Mouse (Mus musculus) kidney, postnatal 36 days (tissue): ENCODE results near the gene 1700023F06Rik.
"Not testable (repeated sequence)": the region's sequence is repeated elsewhere in the genome, so short reads cannot be mapped to it uniquely, and the experiment has no call there.

ENCODE experiments used
- DNase-seq, 2 experiments: peaks; one replicate each; pipeline ENCODE4 v3.0.0; 2021 to 2022; ENCODE audit warnings: mixed read lengths in 2 of 2

Gene 1700023F06Rik

DNA sequence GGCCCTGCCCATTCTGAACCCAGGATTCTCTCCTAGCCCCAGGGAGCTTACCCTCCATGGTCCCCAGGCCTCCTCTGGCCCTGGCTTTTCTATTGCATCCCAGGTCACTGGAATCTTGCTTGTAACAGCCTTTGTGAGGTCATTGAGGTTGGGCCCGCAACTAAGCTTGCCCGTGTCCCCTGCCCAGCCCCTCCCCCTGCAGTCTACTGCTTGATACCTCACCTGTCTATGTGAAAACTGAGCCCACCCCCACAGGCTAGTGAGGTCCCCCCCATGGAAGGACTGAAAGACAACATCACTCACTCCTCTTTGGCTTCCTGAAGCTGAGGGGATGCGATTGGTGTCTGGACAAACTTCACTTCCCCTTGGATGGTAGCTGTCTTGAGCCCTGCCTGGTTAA, at the start of gene 1700023F06Rik:
TSS of gene 1700023F06Rik (minus strand) at position 101 of the 400 bp plus-strand sequence.
- no peak for DNase-seq

DNA sequence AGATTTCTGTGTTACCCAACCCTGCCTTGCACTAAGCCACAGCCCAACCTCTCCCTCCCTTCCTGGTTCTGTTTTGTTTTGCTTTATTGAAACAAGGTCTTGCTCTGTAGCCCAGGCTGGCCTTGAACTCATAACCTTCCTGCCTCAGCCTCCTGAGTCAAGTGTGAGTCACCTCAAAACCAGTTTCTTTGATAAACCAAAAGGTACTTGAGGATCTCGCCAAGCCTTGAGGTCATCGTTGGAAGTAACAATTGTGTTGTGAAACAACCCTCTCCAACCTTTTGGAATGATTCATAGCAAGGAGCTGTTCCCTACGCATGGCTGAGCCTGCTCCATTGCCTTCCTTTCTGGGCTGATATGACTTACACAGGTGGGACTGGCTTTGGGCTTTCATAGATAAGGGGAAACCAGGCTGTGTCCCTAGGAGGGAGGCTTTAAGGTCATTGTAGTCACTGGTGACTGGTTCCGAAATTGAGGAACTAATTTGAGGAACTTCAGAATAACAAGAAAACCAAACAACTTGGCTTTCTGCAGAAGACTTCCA, 49.7 kb upstream of the 1700023F06Rik start:
- no peak for DNase-seq

DNA sequence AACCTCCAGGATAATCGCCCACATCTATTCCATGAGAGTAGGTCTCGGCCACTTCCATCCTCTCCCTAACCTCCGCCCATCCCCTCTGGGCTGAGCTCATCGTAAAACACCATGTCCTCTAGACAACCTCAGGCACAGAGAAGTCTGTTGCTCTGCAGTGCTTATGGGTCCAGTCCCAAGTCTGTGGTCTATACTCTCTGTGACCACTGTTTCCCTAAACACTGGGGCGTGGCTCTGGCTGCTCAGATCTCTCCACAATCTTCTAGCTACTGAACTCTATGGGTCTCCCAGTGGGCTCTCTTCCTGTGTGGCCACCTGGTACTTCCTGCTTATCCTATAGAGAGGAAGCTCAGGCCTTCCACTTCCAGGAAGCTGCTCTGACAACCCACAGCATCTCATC, 45.2 kb upstream of the 1700023F06Rik start:
- DNase-seq = no peak

DNA sequence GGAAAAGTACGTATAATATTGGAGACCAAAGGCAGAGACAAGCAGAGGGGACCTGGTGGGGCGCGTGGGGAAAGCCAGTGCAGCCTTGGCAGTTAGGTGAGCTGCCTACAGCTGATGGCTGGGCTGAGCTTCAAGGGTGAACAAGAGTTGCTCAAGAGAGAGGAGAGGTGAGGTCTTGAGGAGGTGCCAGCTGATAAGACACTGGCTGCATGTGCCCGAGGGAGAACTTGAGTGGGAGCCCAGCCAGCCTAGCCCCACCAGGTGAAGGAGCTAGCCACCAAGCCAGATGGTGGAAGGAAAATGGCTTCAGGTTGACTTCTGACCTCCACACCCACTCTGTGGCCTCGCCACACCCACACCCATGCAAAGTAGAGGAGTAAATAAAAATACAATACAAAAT, 44.0 kb upstream of the 1700023F06Rik start:
- DNase-seq = no peak

DNA sequence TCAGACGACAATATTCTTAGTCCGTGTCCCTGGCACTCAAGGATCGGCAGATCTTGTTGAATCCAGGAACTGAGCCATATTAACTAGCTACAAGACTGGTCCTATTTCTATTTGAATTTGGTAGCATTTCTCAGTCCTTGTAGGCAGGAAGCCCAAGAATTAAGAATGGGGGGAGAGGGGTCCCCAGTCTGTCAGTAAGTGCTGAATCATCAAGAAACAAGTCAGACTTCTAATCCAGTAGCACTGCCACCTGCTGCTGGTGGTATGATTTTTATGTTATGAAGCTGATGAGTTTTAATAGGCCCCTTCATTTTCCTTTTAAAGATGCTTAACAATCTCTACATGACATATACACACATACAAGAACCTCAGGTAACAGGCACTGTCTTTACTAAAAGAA, 42.0 kb upstream of the 1700023F06Rik start:
- DNase-seq = no peak

DNA sequence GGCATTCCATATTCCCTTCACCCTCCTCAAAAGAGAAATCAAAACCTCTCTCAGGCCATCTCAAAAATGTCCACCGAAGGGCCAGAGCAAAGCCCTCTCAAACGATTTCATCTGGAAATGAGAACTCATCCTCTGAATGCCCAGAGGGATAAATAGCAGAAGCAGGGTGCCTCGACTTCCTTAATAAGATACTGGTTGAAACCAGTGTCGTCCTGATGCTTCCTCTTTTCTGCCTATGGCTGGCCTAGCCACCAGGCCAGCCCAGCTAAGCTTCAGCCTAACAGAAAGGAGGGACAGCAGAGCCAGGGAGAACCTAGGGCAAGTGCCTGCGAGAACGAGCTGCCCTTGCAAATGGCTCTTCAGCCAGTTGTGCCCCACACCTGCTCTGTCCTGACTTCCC, 41.2 kb upstream of the 1700023F06Rik start:
- no peak for DNase-seq

DNA sequence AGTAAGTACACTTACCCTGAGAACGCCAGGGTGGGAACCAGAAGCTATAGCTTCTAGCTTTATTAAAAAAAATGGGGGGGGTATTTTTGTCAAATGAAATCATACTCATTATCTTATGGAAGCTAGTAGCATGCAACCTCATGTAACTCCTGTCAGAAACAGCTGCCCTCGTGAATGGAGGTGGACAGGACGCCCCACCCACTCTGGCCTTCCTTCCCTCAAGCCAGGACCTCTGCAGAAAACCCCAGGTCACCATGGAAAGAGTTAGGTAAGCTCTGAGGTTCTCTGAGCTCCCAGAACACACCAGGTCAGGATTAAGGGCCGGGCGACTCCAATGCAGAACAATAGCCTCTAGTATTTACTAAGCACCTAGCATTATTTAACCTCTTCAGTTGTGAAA, 40.5 kb upstream of the 1700023F06Rik start:
- no peak for DNase-seq

DNA sequence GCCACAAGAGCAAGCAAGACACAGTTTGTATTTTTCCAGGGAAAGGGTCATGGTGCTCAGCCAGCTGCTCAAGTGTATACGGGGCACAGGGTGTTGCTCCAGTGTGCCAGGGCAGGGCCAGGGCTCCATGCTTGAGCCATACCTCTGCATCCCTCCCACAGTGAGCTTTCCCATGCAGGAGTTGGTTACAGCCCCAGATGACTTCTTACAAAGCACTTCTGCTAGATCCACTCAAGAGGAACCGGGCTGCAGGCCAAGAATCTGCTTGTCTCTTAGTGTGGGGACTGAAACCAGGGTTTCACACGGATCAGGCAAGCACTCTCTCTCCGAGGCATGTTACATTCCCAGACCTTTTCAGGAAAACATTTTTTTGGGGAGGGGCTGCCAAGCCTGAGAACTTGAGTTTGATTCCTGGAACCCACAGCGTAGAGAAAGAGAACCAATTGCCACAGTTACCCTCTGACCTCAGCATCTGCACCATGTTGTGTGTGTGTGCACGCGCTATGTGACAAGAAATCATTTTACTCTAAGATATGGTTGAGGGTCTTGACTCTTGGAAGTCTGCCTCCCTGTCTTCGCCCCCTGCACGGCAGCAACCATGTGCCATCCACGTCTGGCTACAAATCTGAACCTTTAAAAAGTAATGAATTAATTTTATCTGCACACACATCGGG, 39.3 kb upstream of the 1700023F06Rik start:
- DNase-seq = peak; percentile 83 to 93

DNA sequence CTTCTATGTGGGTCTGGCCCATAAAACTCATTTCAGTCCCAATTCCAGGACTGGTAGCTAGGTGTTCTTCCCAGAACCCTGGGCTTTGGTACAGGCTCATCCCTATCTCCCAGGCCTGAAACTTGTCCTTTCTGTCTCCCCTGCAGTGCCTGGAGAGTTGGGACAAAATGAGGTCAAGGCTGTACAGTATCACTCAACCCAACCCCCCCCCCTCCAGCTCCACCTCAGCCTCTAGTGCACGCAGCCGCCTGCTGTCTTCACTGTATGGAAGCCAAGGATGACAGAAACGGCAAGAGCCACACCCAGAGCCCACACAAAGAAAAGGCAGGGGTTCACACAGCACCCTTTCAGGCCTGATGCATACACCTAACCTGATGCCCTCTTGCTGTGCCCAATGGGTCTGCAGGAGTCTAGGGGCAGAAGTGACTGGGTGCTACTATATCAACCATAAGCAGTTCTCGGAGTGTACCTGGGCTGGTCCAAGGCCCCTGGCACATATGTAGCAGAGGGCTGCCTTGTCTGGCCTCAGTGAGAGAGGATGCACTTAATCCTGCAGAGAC, 38.5 kb upstream of the 1700023F06Rik start:
- no peak for DNase-seq

DNA sequence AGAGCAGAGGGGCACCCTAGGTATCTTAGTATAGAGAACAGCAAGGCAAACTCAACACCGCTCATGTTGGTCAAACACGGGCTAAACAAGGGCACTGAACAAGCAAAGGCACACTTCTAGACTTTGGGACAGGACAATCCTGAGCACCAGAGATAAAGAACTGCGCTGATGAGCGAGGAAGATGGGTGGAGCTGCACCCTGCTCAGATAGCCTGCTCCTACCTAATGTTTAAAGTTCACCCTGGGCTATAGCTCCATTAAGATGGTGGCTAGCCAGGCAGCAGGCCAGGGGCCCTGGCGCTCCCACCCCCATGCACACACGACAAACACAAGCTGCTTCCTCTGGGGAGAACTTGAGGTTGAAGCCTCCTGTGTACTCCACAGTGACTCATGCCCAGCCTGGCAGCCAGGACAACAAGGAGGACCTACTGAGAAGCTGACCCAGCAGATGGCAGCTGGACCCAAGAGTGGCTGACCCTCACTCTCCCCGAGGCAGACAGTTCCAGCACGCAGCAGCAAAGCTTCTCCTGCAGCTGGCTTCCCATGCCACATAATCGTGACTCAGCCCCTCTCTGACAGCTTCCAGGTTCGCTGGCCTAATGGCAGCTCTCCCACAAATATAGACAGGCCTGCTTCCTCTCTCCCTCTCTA, 37.8 kb upstream of the 1700023F06Rik start:
- DNase-seq = no peak

DNA sequence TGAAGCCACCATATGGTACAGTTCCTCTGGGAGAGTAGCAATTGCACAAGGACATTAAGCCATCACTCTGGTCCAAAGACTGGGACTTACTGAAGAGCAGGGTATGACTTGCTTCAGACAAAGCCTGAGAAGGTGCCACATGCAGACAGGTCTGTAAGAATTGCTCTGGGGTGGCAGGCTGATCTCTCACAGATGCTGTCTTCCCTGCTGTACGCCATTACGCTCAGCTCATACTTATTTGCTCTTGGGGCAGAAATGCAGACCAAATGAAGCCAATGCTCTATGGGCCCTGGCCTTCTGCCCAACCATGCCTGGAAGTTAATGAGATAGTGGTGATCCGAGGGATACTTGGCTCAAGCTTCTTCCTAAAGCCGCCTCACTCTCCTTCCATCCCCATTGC, 36.5 kb upstream of the 1700023F06Rik start:
- no peak for DNase-seq

DNA sequence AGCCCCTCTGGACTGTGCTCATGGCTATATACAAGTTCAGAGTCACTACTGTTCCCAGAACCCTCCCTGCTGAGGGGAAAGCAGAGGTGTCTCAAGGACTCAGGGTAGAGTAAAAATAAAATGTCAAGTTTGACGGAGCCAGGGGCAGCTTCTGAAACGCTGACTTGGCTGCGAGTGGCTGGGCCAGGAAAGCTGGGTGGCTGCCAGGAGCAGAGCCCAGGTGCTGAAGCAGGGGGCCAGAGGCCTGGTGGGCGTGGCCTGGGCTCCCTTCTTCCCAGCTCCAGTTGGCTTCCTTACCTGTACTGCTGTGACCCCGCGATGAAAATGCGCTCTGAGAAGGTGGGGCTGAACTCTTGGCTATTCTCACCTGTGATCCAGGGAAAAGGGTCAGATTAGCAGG, 32.4 kb upstream of the 1700023F06Rik start:
- peak; percentile 76 to 86 for DNase-seq

DNA sequence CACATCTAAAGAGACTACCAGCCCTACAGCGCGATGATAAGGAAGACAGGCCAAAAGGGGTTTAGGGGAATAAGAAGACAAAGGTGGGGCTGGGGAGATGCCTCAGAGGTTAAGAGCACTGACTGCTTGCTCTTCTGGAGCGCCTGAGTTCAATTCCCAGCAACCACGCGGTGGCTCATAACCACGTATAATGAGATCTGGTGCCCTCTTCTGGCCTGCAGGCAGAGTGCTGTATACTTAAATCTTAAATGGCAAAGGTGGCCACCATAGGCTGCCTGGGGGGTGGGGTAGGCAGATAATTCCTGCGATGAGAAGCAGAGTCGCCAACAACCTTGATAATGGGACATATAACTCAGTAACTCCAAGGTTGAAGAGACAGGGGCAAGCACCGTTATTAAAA, 29.4 kb upstream of the 1700023F06Rik start:
- no peak for DNase-seq

DNA sequence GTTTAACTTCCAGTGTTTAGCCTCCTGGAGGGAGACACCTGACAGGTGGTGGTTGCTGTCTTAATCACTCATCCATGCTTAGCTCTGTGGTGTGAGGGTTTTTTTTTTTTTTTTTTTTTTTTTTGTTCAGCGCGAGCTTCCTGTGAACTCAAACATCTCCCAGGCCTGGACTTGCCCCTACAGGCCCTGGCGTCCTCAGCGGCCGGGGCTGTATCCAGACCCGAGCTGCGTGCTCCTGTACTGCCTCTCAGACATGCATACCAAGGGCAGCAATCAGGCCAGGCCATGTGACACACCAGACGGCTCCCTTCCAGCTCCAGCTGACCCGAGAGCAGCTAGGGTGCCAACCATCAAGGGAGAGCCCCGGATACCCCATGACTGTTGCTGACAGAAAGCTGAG, 28.5 kb upstream of the 1700023F06Rik start:
- DNase-seq = no peak

DNA sequence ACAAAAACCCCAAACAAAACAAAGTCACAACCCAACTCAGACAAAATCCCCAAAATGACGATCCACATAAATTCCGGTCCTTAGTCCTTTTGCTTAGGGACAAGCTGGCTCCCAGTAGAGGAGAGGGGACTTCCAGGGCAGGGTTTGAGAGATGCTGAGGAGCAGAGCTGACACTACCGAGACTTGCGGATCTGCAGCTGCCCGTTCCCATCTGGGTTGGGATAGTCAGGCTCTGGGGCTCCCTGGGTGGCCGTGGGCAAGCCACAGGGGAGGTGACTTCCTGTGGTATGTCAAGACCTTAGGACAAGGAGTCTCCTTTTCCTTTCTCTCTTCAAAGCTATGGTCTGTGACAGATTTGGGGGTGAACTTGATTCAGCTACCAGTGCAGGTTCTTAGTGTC, 28.1 kb upstream of the 1700023F06Rik start:
- DNase-seq = no peak

DNA sequence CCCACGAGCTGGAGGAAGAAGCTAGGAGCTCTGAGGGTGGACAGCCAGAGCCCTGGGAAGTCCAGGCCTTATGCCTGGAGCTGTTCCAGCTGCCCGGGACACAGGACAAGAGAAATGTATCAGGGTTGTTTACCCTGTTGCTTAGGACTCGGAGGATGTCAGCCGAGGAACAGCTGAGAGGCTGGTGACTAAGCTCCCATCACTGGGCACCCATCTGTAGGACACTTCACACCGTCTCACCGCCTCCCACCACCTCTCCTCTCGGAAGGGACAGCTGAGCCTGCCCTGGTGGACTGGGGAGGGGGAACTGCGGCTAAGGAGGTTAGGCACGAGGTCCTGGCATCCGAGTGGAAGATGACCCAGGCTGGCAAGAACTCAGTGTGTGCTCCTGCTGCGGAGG, 27.3 kb upstream of the 1700023F06Rik start:
- no peak for DNase-seq

DNA sequence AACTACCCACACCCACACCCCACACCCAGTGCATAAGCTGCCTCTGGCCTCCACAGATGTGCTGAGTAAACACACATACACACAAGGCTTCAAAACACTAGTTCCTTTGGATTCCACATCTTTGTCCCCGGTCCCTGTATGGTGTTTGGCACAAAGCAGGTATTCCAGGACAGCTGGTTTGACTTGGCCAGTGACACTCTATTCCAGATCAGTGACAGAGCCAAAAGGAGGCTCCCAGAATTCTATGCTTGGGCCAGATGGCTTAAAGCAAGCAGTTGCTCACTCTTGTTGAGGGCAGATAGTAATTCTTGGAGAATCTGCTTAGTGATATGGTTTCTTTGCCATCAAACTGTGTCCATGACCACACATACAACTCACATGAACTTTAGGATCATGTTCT, 26.1 kb upstream of the 1700023F06Rik start:
- DNase-seq = no peak

DNA sequence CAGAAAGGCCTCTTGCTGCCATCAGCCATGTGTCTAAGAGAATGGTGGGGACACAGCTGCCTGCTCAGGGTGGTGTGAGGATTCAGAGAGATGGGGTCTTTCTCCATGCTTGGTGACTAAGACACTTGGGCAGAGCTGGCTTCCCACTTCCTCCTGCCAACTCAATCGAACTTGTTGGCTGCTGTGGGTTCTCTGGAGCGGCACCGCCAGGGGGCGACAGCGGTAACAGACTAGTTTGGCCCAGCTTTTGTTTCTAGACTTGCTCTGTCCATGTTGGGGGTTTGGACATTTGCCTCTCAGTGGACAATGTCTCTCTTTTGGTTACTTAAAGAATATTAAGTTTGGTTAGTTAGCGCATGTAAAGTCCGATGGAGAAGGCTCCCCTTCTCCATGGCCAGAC, 24.6 kb upstream of the 1700023F06Rik start:
- peak; percentile 88 to 96 for DNase-seq

DNA sequence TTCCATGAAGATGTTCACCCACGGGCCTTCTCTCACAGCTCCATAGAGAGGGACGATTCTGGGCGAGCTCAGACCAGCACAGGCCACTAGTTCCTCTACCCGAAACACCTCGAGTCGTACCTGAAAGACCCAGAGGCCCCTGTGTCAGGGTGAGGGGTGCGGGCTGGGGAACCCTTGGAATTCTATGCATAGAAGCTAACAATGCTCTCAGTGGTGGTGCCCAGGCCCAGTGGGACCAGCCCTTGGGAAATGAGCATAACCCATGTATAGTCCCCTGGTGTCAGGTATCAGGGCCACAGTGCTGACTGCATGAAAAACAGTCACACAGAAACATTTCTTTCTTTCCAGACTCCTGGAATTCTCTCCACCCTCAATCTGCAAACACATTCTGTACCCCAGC, 23.0 kb upstream of the 1700023F06Rik start:
- DNase-seq = no peak

DNA sequence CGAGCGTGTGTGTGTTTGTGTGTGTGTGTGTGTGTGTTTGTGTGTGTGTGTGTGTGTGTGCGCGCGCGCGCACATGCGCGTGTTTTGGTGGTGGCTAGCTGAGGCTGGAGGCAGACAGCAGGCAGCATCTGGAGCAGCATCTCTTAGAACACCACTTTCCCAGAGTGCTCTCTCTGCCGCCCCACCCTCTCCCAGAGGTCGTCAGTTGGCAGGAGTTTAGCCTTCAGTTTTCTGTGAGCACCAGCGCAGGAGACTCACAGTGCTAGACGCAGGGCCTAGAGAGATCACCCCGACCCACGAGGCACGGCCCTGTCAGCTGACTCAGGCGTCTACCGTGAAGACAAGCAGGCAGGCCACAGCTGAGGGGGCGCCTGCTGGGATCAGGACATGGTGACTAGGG, 22.3 kb upstream of the 1700023F06Rik start:
- no peak for DNase-seq

DNA sequence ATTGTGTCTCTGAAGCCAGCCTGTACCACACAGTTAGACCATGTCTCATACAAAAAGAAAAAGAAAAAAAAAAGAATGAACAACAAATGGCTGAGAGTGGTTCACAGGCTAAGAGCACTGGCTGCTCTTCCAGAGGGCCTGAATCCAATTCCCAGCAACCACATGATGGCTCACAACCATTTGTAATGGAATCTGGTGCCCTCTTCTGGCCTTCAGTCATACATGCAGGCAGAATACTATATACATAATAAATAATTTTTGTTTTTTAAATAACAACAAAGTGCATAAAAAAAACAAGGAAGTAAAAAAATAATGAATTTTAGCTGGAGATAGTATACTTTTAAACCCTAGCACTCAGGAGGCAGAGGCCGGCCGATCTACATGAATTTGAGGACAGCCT, 21.2 kb upstream of the 1700023F06Rik start:
- DNase-seq = no peak

DNA sequence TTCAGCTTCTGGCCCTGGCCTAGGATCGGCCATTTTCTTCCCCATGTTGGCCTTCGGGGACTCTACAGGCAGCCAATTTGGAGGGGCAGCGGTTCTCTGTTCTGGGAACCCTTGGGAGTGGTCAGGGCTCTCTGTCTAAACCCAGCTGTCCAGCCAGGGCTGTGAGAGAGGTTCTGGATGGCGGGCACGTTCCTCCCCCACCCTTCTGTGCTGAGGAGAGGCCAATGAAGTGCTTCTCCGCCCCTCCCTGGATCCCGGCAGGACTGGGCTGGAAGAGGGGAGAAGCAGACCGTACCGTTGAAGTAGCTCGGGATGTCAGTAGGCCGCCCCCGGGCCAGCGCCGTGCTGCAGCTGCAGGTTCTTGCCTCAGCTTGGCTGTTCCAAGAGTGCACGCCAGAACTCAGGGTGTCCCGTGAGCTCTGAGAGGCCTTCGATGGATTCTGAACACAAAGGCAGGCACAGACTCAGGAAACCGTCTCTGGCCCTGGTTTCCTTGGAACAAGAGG, 15.6 kb upstream of the 1700023F06Rik start:
- DNase-seq = peak; percentile 28 to 47

DNA sequence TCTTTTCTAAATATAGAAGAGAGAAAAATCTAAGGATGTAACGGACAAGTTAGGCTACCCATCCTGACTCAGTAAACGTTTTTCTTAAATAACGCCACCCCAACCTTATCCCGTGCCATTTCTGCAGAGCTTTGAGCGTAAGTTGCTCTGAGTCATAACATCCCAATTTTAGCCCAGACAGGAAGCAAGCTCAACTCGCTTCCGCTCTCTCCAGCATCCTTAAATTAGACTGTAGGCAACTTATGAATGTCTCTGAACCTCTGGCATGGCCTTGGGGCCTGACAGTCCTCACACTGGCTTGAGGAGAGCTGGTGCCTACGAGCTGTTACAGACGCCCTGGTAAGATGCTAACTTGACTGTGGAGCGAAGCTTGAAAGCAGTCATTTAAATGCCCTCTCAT, 15.1 kb upstream of the 1700023F06Rik start:
- peak; percentile 35 to 56 for DNase-seq

DNA sequence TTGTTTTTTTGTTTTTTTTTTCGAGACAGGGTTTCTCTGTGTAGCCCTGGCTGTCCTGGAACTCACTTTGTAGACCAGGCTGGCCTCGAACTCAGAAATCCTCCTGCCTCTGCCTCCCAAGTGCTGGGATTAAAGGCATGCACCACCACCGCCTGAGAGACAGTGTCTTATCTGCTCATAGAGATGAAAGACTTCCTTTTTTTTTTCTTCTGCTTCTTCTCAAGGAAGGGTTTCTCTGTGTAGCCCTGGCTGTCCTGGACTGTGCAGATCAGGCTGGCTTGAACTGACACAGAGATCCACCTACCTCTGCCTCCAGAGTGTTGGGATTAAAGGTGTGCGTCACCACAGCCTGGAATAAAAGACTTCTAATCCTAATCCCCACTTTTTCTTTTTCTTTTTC, 14.4 kb upstream of the 1700023F06Rik start:
- not testable (repeated sequence) for DNase-seq
